Mouse (Mus musculus): Measurements from ENCODE around the gene Apol11b.
A peak's percentile ranks its signal among the peaks of the same experiment; 100 is the strongest.
"Not testable (repeated sequence)": the region's sequence is repeated elsewhere in the genome, so short reads cannot be mapped to it uniquely, and the experiment has no call there.

Gene Apol11b

GRCm38 (mm10) chr15:77643176-77643575, at the start of gene Apol11b:
Gene Apol11b (minus strand): TSS chr15:77643286.
- not testable (repeated sequence) for DNase-seq

GRCm38 (mm10) chr15:77691532-77692311, 48.6 kb upstream of the Apol11b start:
- DNase-seq = not testable (repeated sequence)

- peak; percentile 66 to 74 for DNase-seq
Measured at GRCm38 (mm10) chr15:77683944-77684343, 40.9 kb upstream of the Apol11b start.

GRCm38 (mm10) chr15:77674081-77674480, 31.0 kb upstream of the Apol11b start:
- not testable (repeated sequence) for DNase-seq

- not testable (repeated sequence) for DNase-seq
Measured at GRCm38 (mm10) chr15:77661841-77662240, 18.8 kb upstream of the Apol11b start.

GRCm38 (mm10) chr15:77659773-77660172, 16.7 kb upstream of the Apol11b start:
- DNase-seq = not testable (repeated sequence)

- not testable (repeated sequence) for DNase-seq
Measured at GRCm38 (mm10) chr15:77651143-77651542, 8.1 kb upstream of the Apol11b start.

GRCm38 (mm10) chr15:77629822-77630221, 13.3 kb downstream of the Apol11b start:
- not testable (repeated sequence) for DNase-seq

- DNase-seq = not testable (repeated sequence)
Measured at GRCm38 (mm10) chr15:77628647-77629046, 14.4 kb downstream of the Apol11b start.

- DNase-seq = not testable (repeated sequence)
Measured at GRCm38 (mm10) chr15:77626471-77626870, 16.6 kb downstream of the Apol11b start.

GRCm38 (mm10) chr15:77624710-77625109, 18.4 kb downstream of the Apol11b start:
- no peak for DNase-seq

GRCm38 (mm10) chr15:77606069-77606468, 37.0 kb downstream of the Apol11b start:
- DNase-seq = no peak

GRCm38 (mm10) chr15:77598958-77599357, 44.1 kb downstream of the Apol11b start, which contains the start of gene Gm36245:
Gene Gm36245 (plus strand): TSS chr15:77599258.
- no peak for DNase-seq

GRCm38 (mm10) chr15:77598429-77598828, 44.7 kb downstream of the Apol11b start:
- DNase-seq = no peak

GRCm38 (mm10) chr15:77595961-77596360, 47.1 kb downstream of the Apol11b start, which contains the start of gene Apol10b:
Gene Apol10b (minus strand): TSS chr15:77596125.
- DNase-seq = no peak

- DNase-seq = no peak
Measured at GRCm38 (mm10) chr15:77593557-77593956, 49.5 kb downstream of the Apol11b start.

GRCm38 (mm10) chr15:77590881-77591280, 52.2 kb downstream of the Apol11b start:
- no peak for DNase-seq

- no peak for DNase-seq
Measured at GRCm38 (mm10) chr15:77588981-77589380, 54.1 kb downstream of the Apol11b start.

- peak; percentile 23 to 25 for DNase-seq
Measured at GRCm38 (mm10) chr15:77587026-77587425, 56.1 kb downstream of the Apol11b start.

Measured in cerebellum, postnatal 10 days (tissue).